Mouse (Mus musculus) natural killer cell, adult 2 months (primary cell): ENCODE data around the gene Adam15.

Experiments
- DNase-seq, 2 experiments: peaks; one replicate each; pipeline ENCODE4 v3.0.0; 2022; ENCODE audit warnings: low spot score in 2 of 2

Gene Adam15

DNA sequence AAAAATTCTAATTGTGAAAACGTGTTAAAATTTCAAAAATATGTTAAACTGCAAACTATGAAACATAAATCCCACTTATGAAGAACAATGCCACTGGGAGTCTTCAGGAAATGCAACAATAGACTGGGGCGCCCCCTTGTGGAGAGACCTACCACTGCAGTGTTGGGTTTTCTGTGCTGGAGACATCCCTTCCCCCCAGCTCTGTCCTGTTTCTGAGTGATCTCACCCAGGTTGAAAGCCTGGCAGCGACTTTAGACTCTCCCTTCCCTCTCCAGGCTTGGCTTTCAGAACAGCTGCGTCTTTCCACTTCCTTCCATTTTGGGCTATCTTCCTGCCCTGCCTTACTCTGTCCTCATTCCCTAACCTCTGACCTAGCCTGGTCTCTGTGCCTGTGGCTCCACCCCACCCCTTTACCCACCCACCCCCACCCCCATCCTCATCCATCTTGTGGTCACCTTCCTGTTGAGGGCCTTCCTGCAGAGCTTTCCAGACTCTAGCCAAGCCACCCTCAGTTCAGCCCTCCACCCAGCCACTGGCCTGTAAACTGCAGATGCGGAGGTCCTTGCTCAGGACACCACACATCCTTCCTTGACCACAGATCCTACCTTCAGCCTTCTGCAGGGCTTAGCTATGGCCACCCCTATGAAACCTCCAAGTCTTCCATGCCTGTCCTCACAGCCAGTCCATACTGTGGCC is 5.2 kb upstream of the Adam15 start:
- peak; percentile 64 to 78 for DNase-seq

DNA sequence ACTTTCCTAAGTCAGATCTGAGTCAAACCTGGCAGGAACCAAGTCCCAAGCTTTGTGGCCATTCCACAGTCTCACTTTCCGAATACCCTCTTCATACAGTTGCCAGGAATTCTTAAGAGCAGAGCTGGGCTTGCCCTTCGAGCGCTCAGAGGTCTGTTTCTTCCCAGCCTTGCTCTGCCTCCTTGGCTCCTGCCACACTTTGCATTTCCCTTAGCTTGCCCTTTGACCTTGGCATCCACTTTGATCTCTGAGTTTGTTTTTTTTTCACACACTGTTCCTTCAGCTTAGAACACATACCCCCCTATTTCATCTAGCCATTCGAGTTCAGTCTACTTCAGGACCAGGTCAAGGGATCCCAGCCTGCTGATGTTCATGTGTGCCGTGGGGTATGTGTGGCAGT is 1.5 kb upstream of the Adam15 start:
- no peak for DNase-seq

DNA sequence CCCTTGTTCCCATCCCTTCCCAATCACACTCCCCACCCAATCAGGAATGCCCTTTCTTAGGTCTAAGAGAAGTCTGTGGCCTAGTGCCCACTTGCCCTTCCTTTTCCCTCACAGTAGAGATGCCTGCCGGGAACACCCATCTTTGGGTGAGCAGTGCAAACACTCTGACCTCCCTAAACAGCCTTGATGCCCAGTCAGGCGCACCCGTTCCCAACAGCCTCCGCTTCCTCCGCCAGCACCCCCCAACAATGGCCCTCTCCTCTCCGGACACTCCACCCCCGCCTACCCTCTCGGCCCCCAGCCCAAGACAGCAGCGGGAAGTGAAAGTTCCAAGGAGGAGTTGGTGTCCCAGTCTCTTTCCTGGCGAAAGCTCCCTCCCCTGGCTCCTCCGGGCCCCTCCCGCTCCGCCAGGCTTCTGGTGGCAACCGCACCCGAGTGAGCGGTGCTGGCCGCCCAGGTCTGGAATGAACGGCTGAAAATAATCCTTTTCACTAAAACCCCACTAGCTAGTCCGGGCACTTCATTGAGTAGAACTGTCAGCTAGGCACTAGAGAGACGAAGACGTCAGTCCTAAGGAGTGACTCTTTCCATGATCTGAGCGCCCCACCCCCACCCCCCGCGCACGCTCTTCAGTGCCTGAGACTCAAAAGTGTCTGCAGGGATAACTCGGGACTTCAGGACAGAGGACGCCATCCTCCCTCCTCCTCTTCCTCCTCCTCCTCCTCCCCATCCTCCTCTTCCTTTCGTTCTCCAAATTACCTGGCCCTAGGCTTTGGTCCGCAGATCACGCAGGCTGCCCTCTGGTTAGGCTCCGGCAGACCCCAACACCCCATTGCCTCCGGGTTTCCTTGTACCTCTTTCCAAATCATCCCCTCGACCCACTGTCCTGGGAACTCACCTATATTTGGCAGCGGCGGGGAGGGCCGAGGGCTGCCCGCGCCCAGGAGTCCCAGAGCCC is 606 bp downstream of the Adam15 start:
- DNase-seq: peak in 1 of 2 experiments; percentile 21

DNA sequence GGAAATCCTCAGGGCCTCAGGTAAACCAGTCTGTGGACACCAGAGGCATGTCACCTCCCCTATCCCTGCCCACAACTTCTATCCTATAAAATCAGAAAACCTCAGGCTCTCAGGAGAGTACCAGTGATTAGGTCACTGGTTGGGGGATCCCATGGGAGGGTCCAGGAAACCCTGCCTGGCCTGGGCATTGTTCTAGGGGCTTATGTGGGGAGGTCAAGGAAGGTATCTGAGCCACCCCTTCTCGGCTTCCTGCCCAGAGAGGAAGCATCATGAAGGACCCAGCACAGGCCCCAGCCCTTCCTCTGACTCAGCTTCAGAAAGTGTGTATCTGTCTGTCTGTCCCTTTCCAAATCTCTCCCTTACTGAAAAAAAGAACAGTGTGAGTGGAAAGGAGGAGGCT is 1.9 kb downstream of the Adam15 start:
- DNase-seq: no peak

DNA sequence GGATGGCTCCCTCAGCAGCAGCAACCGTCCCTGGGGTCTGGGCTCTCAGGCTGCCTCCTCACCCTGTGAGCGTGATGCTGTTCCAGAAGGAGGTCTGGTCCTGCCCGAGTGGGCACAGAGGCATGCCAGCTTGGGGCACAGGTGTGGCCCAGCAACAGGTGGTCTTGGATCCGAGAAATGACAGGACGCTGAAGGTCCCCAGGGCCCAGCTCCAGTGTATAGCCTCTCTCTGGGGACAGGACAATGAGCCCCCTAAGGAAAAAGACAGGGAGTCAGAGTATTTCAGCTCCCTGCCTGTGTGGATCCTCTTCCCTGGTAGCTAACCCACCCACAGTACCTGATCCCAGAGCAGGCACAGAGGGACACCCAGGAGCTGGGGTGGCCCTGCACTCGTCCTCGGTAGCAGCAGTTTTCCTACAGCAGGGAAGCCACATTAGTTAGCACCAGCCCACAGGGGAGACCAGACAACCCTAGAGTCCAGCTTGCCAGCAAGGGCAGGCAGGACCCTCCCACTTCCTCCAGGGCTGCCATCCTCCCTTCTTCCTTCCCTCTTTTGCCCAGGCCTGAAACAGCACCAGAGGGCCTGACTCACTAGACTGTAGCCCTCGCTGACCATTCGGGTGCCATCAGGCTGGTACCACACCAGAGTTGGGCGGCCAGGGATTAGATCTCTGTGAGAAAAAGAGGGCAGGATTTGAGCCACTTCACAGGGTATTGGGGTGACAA is 2.8 kb downstream of the Adam15 start:
- no peak for DNase-seq

DNA sequence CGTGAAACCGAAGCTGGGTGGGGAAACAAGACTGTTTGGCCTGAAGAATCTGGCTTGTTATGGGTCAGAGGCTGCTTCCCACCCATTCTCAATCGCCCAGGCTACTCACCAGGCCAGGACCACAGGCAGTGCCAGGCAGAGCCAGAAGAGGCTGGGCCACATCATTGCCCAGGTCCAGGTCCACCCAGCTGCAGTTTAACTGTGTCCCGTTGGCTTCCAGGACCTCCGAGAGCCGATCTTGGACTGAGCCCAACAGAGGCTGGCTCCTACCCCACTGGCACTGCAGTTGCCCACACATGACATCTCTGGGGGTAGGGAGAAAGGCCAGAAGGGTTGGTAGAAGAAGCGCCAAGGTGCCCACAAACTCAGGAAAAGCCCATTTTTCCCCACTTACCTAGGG is 6.5 kb downstream of the Adam15 start:
- no peak for DNase-seq

DNA sequence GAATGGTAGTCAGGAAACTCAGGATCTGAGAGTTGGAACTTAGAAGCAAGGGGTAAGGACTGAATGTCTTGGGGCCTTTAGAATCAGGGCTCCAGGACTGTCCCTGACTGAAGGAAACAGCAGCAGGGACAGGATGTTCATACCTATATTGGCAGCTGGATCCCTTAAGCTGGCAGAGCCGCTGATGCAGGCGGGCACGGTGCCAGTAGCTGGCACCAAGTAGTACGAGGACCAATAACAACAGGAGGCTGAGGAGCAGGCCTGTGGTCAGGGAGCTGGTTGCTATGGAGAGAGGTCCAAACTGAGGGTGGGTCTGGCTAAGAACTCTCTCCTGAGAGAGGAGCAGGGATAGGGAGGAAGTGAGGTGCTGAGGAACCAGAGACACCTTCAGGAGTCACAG is 8.0 kb downstream of the Adam15 start:
- DNase-seq: no peak

DNA sequence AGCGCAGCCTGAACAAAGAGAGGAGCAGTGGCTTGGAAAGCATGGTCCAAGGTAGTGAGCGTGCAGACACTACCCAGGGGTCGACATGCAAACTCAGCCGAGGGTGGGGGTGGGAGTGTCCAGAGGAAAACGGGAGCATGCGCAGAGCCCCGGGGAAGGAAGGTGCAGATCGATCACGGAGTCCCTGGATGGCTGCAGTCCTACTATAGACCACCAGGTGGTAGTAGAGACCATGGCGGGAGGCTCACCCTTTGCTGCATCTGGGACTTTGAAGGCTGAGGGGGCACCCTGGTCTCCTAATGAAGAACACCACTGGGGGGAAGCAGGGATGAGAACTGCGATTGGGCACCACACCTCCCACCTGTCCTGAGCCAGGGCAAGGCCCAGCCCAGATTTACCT is 9.3 kb downstream of the Adam15 start:
- DNase-seq: peak; percentile 67 to 78

DNA sequence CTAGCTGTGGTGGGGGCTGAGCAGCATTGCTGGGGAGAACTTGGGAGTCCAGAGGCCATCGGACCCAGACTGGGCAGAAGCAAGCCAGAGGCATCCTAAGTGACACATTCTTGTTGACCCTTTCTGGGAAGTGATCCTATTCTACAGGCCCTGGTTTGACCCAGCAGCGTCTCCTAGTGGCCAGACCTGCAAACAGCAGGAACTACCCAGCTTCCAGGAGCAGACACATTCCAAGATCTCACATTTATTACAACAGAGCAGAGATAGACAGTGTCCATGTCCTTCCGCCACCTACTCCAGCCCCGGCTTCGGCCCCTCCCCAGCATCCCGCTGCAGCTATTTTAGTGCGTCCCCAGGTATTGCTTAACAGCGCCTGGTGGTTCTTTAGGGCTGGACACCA is 10.4 kb downstream of the Adam15 start:
- DNase-seq: peak; percentile 42 to 67

DNA sequence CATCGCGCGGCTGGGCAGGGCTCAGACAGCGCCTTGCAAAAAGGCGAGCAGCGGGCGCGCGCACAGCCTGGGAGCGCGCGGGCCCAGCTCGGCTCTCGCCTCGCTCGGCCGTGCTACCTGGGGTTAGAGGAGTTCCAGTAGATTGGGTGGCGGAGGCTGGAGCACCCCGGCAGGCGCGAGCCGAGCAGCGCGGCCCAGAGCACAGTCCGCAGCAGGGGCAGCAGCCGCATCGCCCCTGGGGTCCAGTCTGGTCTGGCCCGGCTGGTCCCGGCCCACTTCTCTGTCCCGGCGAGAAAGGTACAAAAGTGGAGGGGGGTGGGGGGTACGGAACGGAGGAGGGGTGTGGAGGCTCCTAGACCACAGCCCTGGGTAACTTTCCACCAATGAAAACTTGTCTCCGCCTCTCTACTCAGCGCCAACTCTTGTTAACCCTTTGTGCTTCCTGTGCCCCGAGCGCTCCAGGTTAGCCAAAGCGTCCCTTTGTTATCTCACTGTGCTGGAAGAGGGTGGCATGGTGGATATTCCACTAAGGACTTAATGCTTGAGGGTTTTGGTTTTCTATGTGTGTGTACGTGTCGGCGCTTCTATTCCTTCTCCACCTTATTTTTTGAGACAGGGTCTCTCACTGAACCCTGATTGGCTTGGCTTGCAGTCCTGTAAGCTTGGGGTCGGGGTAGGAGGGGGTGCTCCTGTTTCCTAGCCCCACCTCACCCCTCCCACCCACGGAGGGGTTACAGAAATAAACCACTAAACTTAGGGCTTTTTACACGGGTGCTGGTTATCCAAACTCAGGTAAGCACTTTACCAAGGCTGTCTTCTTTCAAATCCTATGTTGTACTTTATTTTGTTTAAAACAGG is 11.8 kb downstream of the Adam15 start, which contains the start of gene Efna4:
Gene Efna4 (minus strand): TSS at position 308 of the 858 bp plus-strand sequence.
- peak in 1 of 2 experiments; percentile 29 for DNase-seq

DNA sequence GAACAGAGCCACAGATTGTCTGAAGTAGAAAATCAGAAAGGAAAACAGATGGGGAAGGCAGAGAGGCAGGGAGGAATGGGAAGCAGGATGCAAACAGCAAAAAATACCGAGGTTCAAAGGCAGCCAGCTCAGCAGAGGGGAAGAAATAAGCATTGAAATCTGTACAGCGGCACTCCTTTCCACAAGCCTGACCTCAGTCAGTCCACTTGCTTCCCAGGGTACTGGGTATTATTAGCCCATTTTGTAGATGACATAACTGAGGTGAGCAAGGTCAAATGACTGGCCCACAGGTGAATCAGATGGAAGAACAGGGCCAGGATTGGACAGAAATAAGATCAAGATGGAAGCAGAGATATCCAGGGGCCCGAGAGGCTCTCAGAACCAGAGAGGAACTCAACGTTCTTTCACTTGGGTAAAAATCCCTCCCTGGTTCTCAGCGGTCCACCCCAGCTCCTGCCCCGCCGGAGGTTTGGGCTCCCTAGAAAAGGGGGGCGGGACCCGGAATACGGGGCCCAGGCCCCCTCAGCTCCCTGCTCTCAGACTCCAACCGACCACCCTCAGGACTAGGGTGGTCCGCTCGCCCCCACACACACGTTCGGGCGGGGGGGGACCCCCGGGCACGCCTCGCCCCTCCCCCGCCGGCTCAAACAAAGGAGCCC is 12.6 kb downstream of the Adam15 start:
- no peak for DNase-seq

DNA sequence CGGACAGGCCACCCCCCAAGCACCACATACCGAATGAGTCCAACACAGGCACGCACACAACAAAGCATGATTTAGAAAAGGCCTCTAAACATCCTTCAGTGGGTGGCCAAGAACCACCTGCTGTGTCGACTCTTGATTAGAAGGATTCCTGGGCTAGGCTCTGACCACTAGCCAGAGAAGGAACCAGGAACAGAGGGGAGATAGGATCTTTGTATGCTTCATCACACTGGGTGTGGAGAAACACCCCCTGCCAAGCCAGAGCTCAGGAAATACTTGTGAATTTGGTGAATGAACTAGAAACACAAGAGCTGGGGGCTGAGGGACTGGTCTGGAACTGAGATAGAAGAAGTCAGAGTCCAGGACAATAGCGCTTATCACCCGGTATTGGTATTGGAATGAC is 13.3 kb downstream of the Adam15 start:
- no peak for DNase-seq

DNA sequence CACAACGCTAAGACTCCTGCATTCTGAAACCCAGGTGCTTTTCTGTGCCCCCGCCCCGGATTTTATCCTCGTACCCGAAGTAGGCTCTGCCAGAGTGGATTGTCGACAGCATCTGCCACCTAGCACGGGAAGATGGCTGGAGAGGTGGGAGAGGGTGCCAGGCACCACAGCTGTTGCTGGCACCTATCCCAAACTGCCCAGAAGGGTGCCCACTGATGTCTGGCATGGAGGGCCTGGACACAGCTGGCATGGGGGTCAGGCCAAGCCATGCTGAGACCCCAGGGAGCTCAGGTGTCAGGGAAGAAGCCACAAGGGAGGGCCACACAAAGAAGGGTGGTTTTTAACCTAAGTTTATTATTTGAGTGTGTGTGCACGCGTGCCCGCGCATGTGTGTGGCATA is 16.7 kb downstream of the Adam15 start:
- no peak for DNase-seq

DNA sequence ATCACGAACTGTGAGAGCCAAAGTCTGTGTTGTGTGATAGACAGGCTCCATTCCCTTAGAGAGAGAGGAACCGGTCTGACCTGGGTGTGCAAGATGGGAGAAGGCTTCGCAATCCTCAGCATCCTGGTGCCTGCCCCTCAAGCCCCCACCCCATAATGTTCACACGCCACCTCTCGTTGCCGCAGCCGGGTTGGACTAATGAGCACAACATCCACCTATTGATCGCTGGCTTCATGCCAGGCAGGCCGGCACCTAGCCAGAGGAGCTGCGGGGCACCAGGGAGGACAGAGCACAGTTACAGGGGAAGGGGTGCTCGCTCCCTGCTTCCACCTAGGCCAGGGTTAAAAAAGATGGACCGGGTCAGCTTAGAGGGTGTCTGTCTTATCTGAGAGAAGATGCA is 17.3 kb downstream of the Adam15 start:
- no peak for DNase-seq

DNA sequence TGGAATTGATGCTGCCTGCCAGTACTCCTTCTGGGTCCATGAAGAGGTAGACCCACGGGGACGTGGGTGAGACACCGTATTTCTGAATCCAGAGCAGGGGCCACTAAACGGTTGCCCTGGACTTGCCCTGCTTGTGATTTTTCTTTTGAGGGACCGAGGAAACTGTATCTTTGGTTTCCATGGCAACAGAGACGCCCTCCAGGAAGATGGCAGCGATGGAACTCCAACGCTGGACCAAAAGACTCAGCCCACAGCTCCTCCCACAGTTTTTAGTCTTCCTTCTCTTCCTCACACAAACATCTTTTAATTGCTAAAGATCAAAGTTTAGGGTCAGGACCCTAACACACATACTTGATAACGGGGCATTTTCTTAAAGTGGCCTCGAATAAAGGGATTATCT is 17.8 kb downstream of the Adam15 start:
- DNase-seq: no peak

DNA sequence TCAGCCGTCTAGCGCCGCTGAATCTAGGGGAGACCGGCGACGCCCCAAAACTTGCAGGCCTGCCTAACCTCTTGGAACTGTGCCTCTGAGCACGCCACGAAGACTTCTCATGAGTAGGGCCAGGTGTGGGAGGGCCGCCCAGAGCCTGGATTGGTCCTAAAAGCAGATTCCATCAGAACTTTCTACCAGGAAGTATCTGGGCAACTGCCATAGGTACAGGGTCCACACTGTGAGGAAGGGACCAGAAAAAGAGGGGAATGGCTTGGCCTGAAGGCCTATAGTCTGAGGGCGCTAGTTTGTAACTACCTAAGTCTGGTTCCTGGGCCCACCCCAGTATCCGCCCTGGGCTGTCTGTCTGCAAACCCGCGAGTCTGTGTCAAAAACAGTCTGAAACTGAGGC is 18.2 kb downstream of the Adam15 start:
- DNase-seq: no peak

DNA sequence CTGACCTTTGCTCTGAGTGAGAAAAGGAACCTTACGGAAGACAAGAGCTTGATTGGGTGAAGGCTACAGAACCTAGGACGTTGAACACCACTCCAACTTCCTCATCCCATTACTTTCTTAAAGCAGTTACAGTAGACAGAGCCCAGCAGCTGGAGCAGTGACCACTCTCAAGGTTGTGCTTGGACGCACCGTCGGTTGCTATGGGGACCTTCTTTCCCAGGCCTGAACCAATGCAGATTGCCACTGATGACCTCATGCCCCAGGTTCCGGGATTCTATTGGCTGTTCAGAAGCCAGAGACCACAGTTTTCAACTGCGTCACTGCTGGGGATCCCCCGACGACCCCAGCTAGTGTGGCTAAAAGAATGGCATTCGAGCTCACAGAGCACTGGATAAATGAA is 18.8 kb downstream of the Adam15 start:
- DNase-seq: no peak

DNA sequence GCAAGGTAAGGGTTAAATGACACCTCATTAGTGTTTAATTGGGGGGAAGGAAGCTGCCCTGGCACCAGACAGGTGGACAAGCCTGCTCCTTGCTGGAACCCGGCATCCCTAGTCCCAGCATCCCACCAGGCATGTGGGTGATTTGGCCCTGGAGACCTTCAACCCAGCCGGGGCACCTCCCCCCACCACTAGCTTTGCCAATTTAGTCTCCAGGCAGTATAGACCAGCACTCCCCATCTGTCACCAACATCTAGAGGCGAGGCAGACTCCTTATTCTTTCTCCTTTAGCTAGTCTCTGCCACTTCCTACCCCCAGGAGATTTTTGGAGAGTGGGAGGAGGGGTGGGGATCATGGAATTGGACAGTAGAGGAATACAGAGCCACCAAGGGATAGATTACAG is 19.4 kb downstream of the Adam15 start:
- no peak for DNase-seq

DNA sequence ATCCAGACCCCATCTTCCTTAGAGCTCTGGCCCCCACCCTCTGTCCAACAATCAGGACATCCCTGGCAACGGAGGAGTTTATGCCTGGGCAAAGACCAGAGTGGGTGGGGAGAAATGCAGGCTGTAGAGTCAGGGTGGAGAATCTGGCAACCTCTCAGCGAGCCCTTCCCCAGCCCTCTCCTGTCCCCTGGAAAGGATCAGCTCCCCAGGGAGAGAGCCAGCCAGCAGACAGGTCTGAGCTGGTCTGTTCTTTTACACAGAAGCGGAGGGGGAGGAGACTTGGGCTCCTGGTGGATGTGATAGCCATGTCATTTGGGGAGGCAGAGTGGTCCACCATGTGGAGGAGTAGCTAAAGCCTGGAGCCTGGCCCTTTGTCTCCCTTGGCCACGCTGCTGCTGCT is 21.2 kb downstream of the Adam15 start:
- no peak for DNase-seq

DNA sequence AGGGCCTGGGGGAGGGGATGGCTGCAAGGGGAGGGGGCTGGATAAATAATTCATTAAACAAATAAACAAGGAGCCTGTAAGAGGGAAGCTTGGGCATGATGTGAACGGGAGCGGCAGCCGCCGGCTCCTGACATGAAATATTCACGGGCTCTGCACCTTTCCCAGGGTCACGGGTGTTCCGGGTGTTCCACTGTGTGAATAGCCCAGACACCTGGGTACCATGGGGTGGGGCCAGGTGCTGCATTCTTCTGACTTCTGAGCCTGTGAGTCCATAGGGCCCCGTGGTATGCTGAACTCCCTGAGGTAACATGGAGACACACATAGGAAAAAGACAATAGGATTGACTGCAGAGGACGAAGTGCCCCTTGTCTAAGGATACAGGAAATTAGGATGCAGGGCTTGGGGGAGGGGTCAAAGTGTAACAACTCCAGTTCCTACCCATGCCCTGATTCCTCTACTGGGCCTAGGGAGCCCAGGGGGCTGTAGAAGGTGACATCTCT is 22.4 kb downstream of the Adam15 start:
- DNase-seq: no peak

DNA sequence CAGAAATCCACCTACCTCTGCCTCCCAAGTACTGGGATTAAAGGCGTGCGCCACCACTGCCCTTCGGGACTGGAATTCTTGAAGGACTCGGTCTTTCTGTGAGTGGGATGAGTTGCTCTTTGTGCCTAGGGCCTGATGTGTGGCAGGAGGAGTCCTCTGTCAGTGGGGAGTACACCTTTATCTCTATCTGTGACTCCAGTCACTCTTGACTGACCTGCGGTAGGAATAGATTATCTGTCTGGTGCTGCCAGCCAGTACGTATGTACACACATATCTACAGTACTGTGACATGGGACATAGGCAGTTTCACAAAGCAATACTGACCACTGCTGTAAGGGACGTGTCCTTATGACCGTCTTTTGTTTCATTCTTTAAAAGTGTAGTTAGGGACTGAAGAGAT is 23.9 kb downstream of the Adam15 start:
- DNase-seq: no peak
